Mouse (Mus musculus): ENCODE data around the gene Tmem140.

GRCm38 (mm10) chr6:34869225-34869915, 6.4 kb downstream of the Tmem140 start:
- TF ChIP-seq CTCF (IDR thresholded peaks at IDR 0.05; ENCODE audit: control insufficient read depth, insufficient read depth, insufficient read length) (no peak), USF1 (IDR thresholded peaks at IDR 0.05; ENCODE audit: low read depth) (no peak), MAX (IDR thresholded peaks at IDR 0.05) (no peak), FOSL1 (IDR thresholded peaks at IDR 0.05; ENCODE audit: insufficient read depth, low read length, poor library complexity, severe bottlenecking) (no peak)

Measured in C2C12 (cell line).